Mouse (Mus musculus) stomach, postnatal 0 days (tissue): Measurements from ENCODE around the gene Xxylt1.

Experiments
- CTCF ChIP-seq: IDR thresholded peaks from 2 replicates; pipeline ENCODE4 v1.5.1; 2016; ENCODE audit warnings: antibody characterized with exemption, low read depth, mild to moderate bottlenecking, moderate library complexity
- EP300 ChIP-seq: optimal IDR thresholded peaks from 2 replicates; pipeline ENCODE3; 2016; ENCODE audit warnings: antibody characterized with exemption

- no peak for TF ChIP-seq CTCF
- no peak for TF ChIP-seq EP300
Observed at GRCm38 (mm10) chr16:30983699-30984098, 97.5 kb downstream of the Xxylt1 start.
